Mouse (Mus musculus): ENCODE measurements around the gene Mis18a.

Gene Mis18a

GRCm38 (mm10) chr16:90704161-90704825 is 22.9 kb downstream of the Mis18a start:
- no peak for DNase-seq (ENCODE audit: low spot score)

GRCm38 (mm10) chr16:90703646-90704045 is 23.6 kb downstream of the Mis18a start:
- DNase-seq (ENCODE audit: low spot score) = no peak

DNA sequence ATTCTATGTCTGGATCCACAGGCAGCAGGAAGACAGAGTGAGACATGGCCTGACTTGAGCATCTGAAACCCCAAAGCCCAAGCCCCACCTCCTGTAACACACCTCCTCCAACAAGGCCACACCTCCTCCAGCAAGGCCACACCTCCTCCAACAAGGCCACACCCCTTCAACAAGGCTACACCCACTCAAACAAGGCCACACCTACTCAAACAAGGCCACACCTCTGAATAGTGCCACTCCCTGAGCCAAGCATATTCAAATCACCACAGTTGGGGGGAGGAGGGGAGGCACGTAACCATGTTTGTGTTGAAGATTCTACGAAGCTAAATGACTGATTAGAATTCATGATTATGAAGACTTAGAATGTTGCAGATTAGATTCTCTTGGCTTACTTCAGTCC is 25.7 kb downstream of the Mis18a start:
- no peak for DNase-seq (ENCODE audit: low spot score)

- no peak for DNase-seq (ENCODE audit: low spot score)
These were observed 27.8 kb downstream of the Mis18a start for GRCm38 (mm10) chr16:90699390-90699789.

- no peak for DNase-seq (ENCODE audit: low spot score)
These were observed 30.9 kb downstream of the Mis18a start for GRCm38 (mm10) chr16:90696306-90696705.

DNA sequence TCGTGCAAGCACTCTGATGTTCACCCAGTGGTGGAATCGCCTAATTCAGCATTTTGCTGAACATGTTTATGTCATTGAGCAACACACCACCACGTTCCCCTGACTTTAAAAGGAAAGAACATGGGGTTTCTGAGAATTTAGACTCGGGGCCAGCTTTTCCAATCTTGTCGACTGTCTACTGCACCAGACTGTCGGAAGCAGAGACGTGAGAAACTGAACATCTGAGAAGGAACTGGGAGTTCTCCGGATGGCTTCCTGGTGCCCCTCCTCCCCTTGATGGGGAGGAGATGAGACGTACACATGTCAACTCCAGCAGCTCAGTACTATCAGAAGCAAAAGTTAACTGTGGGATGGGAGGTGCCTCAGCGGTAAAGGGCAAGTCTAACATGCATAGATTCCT is 32.1 kb downstream of the Mis18a start:
- DNase-seq (ENCODE audit: low spot score) = no peak

- DNase-seq (ENCODE audit: low spot score) = peak; percentile 78
These were observed 32.5 kb downstream of the Mis18a start for GRCm38 (mm10) chr16:90694719-90695118.

GRCm38 (mm10) chr16:90693625-90694024 is 33.6 kb downstream of the Mis18a start:
- DNase-seq (ENCODE audit: low spot score) = no peak

DNA sequence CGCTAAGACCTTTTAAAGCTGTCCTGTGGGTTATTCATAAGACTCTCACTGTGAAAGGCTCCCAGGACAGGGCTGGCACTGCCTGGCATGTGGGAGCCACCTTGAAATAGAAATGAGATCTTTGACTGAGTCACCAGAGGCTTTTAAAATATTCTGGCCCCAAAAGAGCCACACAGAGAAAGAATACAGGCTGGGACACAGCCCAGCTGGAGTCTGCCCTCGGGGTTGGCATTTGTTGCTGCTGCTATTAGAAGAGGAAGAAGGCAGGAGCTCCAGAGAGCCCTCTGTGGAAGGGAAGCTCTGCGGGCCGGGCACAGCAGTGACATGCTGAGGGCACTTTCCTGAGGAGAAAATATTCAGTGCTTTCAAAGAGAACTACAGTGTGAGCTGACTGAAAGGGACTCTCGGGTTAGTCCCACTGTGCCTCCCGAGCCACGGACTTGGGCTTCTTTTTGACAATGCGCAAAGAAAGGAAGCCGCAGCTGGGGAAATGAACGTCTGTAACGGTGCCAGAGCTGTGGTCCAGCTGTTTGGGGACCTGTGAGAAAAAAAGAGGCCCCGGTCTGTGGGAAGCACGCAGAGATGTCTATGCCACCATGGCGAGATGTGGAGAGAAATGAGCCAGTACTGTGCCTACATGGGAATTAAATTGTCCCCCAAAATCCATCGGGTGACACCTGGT is 34.4 kb downstream of the Mis18a start:
- DNase-seq (ENCODE audit: low spot score) = peak; percentile 73

GRCm38 (mm10) chr16:90687687-90688263 is 39.4 kb downstream of the Mis18a start:
- DNase-seq (ENCODE audit: low spot score) = peak; percentile 96

DNA sequence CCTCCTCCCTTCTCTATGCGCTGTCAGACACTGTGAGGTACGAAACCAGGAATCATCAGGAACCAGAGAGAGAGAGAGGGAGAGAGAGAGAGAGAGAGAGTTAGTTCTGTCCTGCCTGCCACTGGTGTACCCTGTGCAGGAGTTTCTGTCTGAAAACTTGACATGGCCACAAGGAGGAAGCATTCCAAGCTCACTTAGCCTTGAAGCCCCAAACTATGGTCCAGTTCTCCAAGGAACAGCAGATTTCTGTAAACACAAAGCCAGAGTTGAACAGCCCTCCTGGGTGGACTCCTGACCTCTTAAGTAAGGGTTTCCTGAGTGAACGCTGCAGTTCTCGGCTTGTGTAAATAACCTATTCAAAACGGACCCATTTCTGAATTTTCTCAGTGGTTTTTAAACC is 40.2 kb downstream of the Mis18a start:
- DNase-seq (ENCODE audit: low spot score) = peak; percentile 76

DNA sequence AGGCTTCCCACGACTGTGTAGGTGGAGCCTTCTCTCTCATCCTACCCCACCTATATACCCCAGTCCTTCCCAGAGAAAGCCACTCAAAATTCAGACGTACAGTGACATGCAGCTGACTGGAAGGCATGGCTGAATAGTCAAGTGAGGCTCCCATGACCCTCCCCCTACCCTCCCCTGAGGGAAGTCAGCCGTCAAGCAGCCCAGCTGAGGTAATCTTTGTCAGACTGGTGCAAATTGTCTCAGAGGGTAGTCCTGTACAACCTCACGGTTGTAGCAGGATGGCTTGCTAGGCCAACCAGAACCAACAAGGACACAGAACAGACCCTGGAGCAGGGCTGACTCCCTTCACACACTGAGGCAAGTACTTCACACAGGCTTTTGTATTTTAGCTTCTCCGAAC is 43.1 kb downstream of the Mis18a start:
- no peak for DNase-seq (ENCODE audit: low spot score)

- no peak for DNase-seq (ENCODE audit: low spot score)
These were observed 47.2 kb downstream of the Mis18a start for GRCm38 (mm10) chr16:90679984-90680383.

DNA sequence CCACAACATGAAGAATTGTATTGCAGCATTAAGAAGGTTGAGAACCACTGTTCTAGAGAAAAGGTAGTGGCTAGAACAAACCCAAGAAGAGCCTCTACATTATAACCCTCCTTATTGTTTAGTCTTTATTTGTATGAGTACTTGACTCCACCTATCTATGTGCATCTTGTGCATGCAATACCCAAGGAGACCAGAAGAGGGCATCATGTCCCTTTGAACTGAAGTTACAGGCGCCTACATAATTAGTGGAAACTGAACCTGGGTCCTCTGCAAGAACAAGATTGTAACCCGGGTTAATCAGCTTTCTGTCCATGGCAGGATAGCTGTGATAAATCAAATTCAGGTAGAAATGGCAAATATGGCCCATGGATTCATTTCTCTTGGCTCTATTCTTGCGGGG is 48.4 kb downstream of the Mis18a start:
- DNase-seq (ENCODE audit: low spot score) = no peak

DNA sequence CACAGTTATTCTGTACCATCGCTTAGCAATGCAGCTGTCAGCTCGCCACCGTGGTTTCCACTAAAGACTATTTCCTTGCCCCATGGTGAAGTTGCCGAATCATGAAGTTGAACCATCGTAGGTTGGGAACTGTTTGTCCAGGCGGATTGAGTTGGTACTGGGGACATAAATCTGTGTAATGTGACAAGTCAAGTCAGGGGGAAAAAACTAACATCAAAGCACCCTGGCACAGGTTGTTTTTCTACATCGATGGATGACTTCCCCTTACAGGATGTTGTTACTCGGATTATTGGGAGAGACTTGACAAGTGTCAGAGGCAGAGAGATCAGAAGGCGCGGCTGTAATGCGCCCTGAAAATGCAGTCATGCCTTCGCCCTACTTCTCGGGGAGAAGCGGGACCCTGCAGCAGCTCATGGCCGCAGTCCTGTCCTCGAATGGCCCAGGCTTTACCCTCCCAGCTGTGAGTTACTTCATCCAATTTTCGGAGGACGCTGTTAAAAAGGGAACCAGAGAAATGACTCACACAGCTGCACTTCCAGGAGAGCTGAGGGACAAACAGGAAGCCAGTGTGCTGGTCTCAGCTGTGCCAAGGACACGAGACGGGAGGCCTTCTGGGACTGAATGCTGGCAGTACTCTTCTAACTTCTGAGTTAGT is 50.2 kb downstream of the Mis18a start:
- DNase-seq (ENCODE audit: low spot score) = peak; percentile 59

DNA sequence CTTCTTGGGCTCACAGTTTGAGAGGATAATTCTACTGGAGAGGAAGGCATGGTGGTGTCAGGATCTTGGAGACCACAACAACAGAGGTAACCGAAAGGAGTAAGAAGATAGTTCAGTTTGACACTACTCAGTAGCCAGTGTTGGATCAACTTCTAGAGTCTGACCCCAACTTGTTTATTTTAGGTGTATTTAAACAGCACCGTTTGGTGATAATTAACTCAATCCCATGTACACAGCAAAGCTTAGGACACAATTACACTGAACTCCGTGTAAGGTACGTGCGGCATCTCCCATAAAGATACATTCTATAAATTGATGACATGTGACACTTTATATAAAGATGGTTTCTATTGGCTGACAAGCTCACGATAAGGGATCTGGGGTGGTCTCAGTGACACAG is 52.6 kb downstream of the Mis18a start:
- no peak for DNase-seq (ENCODE audit: low spot score)

- peak; percentile 70 for DNase-seq (ENCODE audit: low spot score)
These were observed 53.5 kb downstream of the Mis18a start for GRCm38 (mm10) chr16:90673507-90674354.

All from adipocyte (in vitro differentiated cells).